Mouse (Mus musculus) erythroblast, adult 5-6 weeks (primary cell): ENCODE data around the gene Gm3676. TPM values are rescaled to one million over a fixed set of nuclear protein-coding genes. Genes with fewer than 3 reads are reported as not detected.
"Not testable (repeated sequence)": the region's sequence is repeated elsewhere in the genome, so short reads cannot be mapped to it uniquely, and the experiment has no call there.

Experiments
- ATAC-seq: replicated peaks from 2 replicates; pipeline ENCODE4 v1.8.0; 2016; ENCODE audit warnings: moderate number of reproducible peaks, mild to moderate bottlenecking, moderate TSS enrichment, inconsistent platforms; ENCODE audit not compliant: poor library complexity, low FRiP score, severe bottlenecking
- total RNA-seq, 2 experiments: library from RNA; stranded (forward) in 1 of 2; stranded (reverse) in 1 of 2; fragments of 150-400 nt in 1 of 2; fragments of 200-764, 138-1000 nt in 1 of 2; gene quantifications; 2 replicates each; pipeline versions ENCODE4 v1.2.3 to v1.2.4; 2015 to 2017; ENCODE audit warnings: low replicate concordance in 2 of 2

Gene Gm3676
- total RNA-seq (2015; ENCODE audit: low replicate concordance) (not detected in 2 replicates), total RNA-seq (2017; ENCODE audit: low replicate concordance) (not detected in 2 replicates)

DNA sequence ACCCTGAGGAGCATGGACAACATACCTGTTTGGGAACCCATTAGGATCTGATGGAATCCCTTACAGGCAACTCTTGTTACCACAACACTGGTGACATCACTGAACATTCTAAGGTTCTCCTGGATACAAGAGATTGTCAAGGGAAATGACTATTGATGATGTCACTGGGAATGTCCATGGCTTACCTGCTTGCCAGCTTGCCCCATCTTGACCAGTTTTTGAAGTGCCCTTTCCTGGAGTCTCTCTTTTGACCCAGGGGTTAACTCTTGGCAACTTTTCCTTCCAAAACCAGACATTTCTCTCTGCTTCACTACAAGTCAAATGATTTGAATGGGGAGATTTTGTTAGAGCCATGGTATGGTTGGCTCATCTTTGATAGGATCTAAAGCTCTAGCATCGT, at the start of gene Gm3676:
Gm3676 (minus strand) TSS at position 101 of the 400 bp plus-strand sequence.
- not testable (repeated sequence) for ATAC-seq

DNA sequence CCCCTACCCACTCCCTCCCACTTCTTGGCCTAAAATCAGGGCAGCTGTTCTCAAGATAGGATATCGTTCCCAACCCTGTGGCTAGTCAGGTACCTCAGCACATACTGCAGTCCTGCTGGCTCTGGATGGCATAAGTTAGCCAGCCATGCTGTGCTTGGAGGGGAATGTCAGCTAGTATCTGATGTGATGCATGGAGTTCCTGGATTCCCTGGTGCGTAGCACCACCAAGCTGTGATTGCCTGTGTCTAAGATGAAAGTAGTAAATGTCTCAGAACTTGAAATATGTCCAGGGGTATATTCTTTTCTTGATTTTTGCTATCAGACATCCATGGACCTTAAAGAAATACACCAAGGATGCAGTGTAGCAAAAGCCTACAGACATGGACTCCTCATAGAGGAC, 1.9 kb upstream of the Gm3676 start:
- ATAC-seq: not testable (repeated sequence)

DNA sequence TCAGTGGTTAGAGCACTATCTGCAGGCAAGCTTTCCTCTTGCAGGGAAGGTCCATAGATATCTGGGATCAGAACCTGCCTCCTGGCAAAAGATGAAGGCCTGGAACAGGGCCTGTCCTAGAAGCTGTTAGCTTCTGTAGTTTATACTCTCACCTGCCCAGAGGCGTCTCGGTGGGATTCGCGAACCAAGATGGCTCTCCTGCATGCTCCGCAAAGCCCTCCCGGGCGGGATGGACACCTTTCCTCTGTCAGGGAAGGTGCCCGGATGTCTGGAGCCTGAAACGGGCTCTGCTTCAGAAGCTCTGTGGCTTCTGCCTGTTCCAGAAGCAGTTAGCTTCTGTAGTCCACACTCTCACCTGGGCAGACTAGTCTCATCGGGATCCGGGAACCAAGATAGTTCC, 16.1 kb downstream of the Gm3676 start:
- ATAC-seq: not testable (repeated sequence)

DNA sequence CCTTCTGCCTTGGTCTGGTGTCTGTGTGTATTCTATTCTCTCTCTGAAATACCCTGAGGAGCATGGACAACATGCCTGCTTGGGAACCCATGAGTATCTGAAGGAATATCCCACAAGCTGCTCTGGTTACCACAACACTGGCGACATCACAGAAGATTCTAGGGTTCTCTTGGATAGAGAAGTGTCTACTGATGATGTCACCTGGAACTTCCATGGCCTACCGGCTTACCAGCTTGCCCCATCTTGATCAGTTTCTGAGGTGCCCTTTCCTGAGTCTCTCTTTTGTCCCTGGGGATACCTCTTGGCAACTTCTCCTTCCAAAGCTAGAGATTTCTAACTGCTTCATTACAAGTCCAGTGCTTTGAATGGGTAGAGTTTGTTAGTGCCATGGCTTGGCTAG, 21.8 kb downstream of the Gm3676 start, which contains the start of gene Gm3072:
Gm3072 (minus strand) TSS at position 101 of the 400 bp plus-strand sequence.
- ATAC-seq: not testable (repeated sequence)

DNA sequence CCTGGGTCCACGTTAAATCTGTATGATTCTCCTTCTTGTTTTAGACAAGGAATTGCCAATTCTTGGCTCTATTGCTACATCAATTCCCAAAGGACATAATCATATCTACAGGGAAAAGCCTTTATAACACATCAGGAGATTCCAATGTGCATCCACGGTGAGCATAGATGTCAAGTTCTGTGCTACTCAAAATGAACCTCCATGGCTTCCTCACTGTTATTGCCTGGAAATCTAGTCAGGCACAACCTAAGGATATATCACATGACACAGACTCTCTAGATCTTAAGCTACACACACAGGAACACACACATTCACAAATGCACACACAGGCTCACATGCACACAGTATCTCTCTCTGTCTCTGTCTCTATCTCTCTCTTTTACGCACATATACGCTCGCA, 23.8 kb downstream of the Gm3676 start:
- not testable (repeated sequence) for ATAC-seq

DNA sequence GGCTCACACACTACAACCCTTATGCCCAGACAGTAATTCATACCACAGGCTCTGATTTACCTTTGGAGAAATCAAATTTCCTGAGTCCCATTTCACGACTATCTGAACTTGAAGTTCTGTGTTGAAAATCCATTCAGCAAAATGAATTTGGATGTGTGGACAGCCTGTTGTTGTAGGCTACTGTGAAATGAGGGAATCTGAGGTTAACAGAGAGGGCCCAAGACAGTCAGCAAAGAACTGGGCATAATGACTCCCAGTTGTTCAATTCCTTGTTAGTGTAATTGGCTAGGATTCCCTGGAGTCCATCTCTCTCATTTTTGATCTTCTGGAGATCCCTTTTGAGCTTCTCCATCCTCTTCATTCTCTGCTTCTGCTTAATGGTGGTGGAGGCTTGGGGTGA, 35.6 kb downstream of the Gm3676 start:
- not testable (repeated sequence) for ATAC-seq

DNA sequence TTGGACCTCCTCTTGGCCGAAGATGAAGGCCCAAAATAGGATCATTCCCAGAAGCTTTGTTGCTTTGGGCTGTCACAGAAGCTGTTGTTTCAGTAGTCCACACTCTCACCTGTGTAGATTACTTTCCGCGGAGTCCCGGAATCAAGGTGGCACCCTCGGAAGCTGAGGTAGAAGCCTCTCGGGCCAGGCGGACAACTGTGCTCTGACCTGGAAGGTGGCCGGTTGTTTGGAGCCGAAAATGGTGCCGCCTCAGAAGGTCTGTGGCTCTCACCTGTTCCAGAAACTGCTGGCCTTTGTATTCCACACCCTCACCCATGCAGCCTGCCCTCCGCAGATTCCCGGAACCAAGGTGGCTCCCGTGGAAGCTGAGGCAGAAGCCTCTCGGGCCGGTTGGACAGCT, 45.4 kb downstream of the Gm3676 start:
- not testable (repeated sequence) for ATAC-seq

Other genes starting within 250 kb of the Gm3676 start
- not detected in 2 replicates for gene Gm6482, start 238.2 kb downstream of the Gm3676 start, total RNA-seq (2015; ENCODE audit: low replicate concordance)
- not detected in 2 replicates for gene Gm6482, start 238.2 kb downstream of the Gm3676 start, total RNA-seq (2017; ENCODE audit: low replicate concordance)
- gene Gm7954, start 193.0 kb downstream of the Gm3676 start, total RNA-seq (2015; ENCODE audit: low replicate concordance): not detected in 2 replicates
- gene Gm7954, start 193.0 kb downstream of the Gm3676 start, total RNA-seq (2017; ENCODE audit: low replicate concordance): not detected in 2 replicates
- gene Gm3486, start 157.0 kb downstream of the Gm3676 start, total RNA-seq (2015; ENCODE audit: low replicate concordance): not detected in 2 replicates
- not detected in 2 replicates for gene Gm3486, start 157.0 kb downstream of the Gm3676 start, total RNA-seq (2017; ENCODE audit: low replicate concordance)
- not detected in 2 replicates for gene Gm7970, start 90.9 kb downstream of the Gm3676 start, total RNA-seq (2015; ENCODE audit: low replicate concordance)
- not detected in 2 replicates for gene Gm7970, start 90.9 kb downstream of the Gm3676 start, total RNA-seq (2017; ENCODE audit: low replicate concordance)
- not detected in 2 replicates for gene 1700049E17Rik2, start 73.3 kb downstream of the Gm3676 start, total RNA-seq (2015; ENCODE audit: low replicate concordance)
- gene 1700049E17Rik2, start 73.3 kb downstream of the Gm3676 start, total RNA-seq (2017; ENCODE audit: low replicate concordance): 0.28 TPM in 1 of 2 replicates, not detected in the other
- not detected in 2 replicates for gene Gm3072, start 21.9 kb downstream of the Gm3676 start, total RNA-seq (2015; ENCODE audit: low replicate concordance)
- not detected in 2 replicates for gene Gm3072, start 21.9 kb downstream of the Gm3676 start, total RNA-seq (2017; ENCODE audit: low replicate concordance)
- not detected in 2 replicates for gene Gm8068, start 55.4 kb upstream of the Gm3676 start, total RNA-seq (2015; ENCODE audit: low replicate concordance)
- gene Gm8068, start 55.4 kb upstream of the Gm3676 start, total RNA-seq (2017; ENCODE audit: low replicate concordance): not detected in 2 replicates
- not detected in 2 replicates for gene Gm7929, start 104.1 kb upstream of the Gm3676 start, total RNA-seq (2015; ENCODE audit: low replicate concordance)
- gene Gm7929, start 104.1 kb upstream of the Gm3676 start, total RNA-seq (2017; ENCODE audit: low replicate concordance): not detected in 2 replicates
- not detected in 2 replicates for gene Gm47189, start 126.0 kb upstream of the Gm3676 start, total RNA-seq (2015; ENCODE audit: low replicate concordance)
- gene Gm47189, start 126.0 kb upstream of the Gm3676 start, total RNA-seq (2017; ENCODE audit: low replicate concordance): not detected in 2 replicates